Mouse (Mus musculus) heart, adult 2 months (tissue): ENCODE measurements around the gene Nxph3. TPM values are rescaled to one million over a fixed set of nuclear protein-coding genes. Genes with fewer than 3 reads are reported as not detected.

Experiments
- DNase-seq, 2 experiments: peaks; one replicate each; pipeline ENCODE4 v3.0.0; 2021
- H3K27ac ChIP-seq: fragments of 200-600 bp; 2 replicates; pipeline ENCODE4 v1.8.1; 2022
- H3K27me3 ChIP-seq: fragments of 200-500 bp; 2 replicates; pipeline ENCODE4 v1.6.1; 2012; ENCODE audit warnings: mild to moderate bottlenecking, low read length, inconsistent platforms, mixed read lengths; ENCODE audit not compliant: control insufficient read depth, insufficient read depth
- H3K36me3 ChIP-seq: fragments of 200-500 bp; 2 replicates; pipeline ENCODE4 v1.6.1; 2012; ENCODE audit warnings: low read length, inconsistent platforms; ENCODE audit not compliant: control insufficient read depth, insufficient read depth
- H3K4me1 ChIP-seq: fragments of 200-500 bp; 2 replicates; pipeline ENCODE4 v1.6.1; 2011; ENCODE audit warnings: low read length; ENCODE audit not compliant: control insufficient read depth, insufficient read depth
- H3K4me3 ChIP-seq: fragments of 200-600 bp; 2 replicates; pipeline ENCODE4 v1.8.1; 2022
- H3K79me2 ChIP-seq: fragments of 200-500 bp; replicated peaks from 2 replicates; pipeline ENCODE4 v1.6.1; 2012; ENCODE audit warnings: mild to moderate bottlenecking, inconsistent platforms, low read length, moderate library complexity, mixed read lengths; ENCODE audit not compliant: control insufficient read depth, insufficient read depth
- H3K9ac ChIP-seq: fragments of 200-500 bp; 2 replicates; pipeline ENCODE4 v1.6.1; 2012; ENCODE audit warnings: low read depth, mild to moderate bottlenecking, control low read depth, inconsistent platforms, low read length, mixed read lengths
- CTCF ChIP-seq: fragments of 200-600 bp; IDR thresholded peaks from 2 replicates; pipeline ENCODE4 v1.8.1; 2022; ENCODE audit warnings: antibody characterized with exemption, mild to moderate bottlenecking, moderate library complexity
- EP300 ChIP-seq: fragments of 200-500 bp; IDR thresholded peaks from 2 replicates; pipeline ENCODE4 v1.6.1; 2011; ENCODE audit warnings: low read depth, low read length, control low read depth; ENCODE audit not compliant: insufficient read depth
- POLR2A ChIP-seq: fragments of 200-500 bp; IDR thresholded peaks from 2 replicates; pipeline ENCODE4 v1.6.1; 2011; ENCODE audit warnings: mild to moderate bottlenecking, low read depth, low read length, control low read depth; ENCODE audit not compliant: insufficient read depth
- WGBS: fragments of 180-500 bp; shearing (Covaris S2); methylation state at CpG from one replicate; pipeline ENCODE4 v1.1.7; 2018; 5-methylcytosine and 5-hydroxymethylcytosine counted together
- intact Hi-C: fragments of 180-260 bp; cut with DNase I; formaldehyde crosslinking; loops from one replicate; pipeline ENCODE4 v1.15.1; 2025
- polyA plus RNA-seq: library from polyadenylated mRNA; depleted of rRNA; stranded (reverse); fragments of >200 nt; gene quantifications from 2 replicates; pipeline ENCODE4 v1.2.3, GENCODE M21; 2012
- total RNA-seq, 2 experiments: library from RNA; stranded (reverse); gene quantifications; 2 replicates each; pipeline ENCODE4 v1.2.3; 2021

Nxph3 gene
- total and polyA plus RNA-seq, 3 experiments = 0.55 to 0.73 (median 0.57) TPM

DNA sequence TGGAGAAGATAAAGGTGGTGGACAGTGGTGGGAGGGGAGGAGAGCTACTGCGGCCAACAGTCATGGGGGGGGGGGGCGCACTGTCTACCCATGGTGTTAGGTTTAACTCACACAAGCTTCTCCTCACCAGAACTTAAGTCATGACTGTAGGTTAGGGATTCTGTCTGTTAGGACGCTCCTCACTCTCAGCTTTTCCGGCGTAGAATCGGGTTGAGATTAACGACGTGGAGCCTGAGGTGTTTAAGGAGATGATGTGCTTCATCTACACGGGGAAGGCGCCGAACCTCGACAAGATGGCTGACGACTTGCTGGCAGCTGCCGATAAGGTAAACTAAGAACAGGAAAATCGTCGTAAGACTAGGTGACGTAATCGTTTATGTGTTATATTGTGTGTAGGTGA is 28.7 kb downstream of the Nxph3 start:
- H3K36me3 ChIP-seq = no peaks in the 10 kb centered on the region; the same call in 1 of the 2 replicates
- WGBS = 92% methylated on average over 18 of the region's 18 CpGs
- H3K4me3 ChIP-seq = no peak overlapping the region
- no peaks in the 10 kb centered on the region for H3K4me1 ChIP-seq
- no peaks in the 10 kb centered on the region for H3K79me2 ChIP-seq
- TF ChIP-seq CTCF = no peak
- no peak for DNase-seq
- intact Hi-C loops = no loop called here
- no peak overlapping the region for H3K27ac ChIP-seq
- no peak overlapping the region for H3K9ac ChIP-seq
- no peaks in the 10 kb centered on the region for H3K27me3 ChIP-seq

GRCm38 (mm10) chr11:95480662-95481061 is 33.7 kb downstream of the Nxph3 start:
- WGBS = 92% methylated on average over 4 of the region's 4 CpGs
- H3K4me3 ChIP-seq = no peak overlapping the region
- intact Hi-C loops = no loop called here
- no peaks in the 10 kb centered on the region for H3K27me3 ChIP-seq
- no peaks in the 10 kb centered on the region for H3K79me2 ChIP-seq
- no peak for DNase-seq
- no peak overlapping the region for H3K27ac ChIP-seq
- TF ChIP-seq CTCF = no peak
- TF ChIP-seq POLR2A = no peak
- TF ChIP-seq EP300 = no peak
- H3K36me3 ChIP-seq = peaks cover 5% of the 10 kb centered on the region
- peaks cover 1% of the 10 kb centered on the region; the same call in 1 of the 2 replicates for H3K4me1 ChIP-seq
- H3K9ac ChIP-seq = no peak overlapping the region

DNA sequence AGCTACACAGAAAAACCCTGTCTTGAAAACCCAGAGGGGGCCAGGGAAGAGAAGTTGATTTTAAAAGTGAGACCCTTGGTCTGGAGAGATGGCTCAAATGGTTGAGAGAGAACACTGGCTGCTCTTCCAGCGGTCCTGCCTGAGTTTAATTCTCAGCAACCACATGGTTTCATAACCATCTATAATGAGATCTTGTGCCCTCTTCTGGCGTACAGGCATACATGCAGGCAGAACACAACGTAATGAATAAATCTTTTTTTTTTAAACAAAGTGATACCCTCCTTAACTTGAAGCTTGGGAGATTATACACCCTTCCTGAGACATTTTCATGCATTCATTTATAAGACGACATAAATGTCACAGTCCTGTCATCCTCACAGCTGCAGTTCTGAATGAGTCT is 34.9 kb downstream of the Nxph3 start:
- intact Hi-C loops = loop anchor here (5.0 kb wide), 1 partner anchor 42 kb away; no protein-coding TSS in a partner anchor
- H3K9ac ChIP-seq = no peak overlapping the region
- 91% methylated on average over 4 of the region's 4 CpGs for WGBS
- TF ChIP-seq POLR2A (no peak), CTCF (peak; percentile 48), EP300 (no peak)
- H3K79me2 ChIP-seq = no peaks in the 10 kb centered on the region
- H3K27ac ChIP-seq = no peak overlapping the region
- H3K4me3 ChIP-seq = no peak overlapping the region
- H3K27me3 ChIP-seq = no peaks in the 10 kb centered on the region
- no peak for DNase-seq
- H3K4me1 ChIP-seq = peaks cover 1% of the 10 kb centered on the region; the same call in 1 of the 2 replicates
- H3K36me3 ChIP-seq = peaks cover 8% of the 10 kb centered on the region

DNA sequence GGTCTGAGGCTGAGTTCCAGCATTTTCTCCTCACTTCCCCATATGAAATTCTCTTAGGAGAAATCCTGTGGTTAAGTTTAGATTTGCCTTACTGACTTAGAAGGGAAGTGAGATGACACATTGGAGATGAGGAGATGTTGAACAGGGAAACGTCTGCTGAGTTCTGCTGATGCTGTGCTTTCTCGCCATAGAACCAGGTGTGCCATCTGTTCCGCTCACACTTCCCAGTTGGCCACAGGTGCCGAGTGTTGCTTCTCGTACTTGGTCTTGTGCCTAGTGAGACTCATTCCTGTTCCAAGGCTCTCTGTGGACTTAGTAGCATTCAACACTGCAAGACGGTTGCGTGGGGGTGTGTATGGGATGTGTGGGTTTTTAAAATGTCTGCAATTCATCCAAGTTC is 38.0 kb downstream of the Nxph3 start:
- H3K27me3 ChIP-seq = no peaks in the 10 kb centered on the region
- DNase-seq = no peak
- H3K4me1 ChIP-seq = peaks cover 1% of the 10 kb centered on the region; the same call in 1 of the 2 replicates
- H3K4me3 ChIP-seq = no peak overlapping the region
- no peak overlapping the region for H3K9ac ChIP-seq
- H3K36me3 ChIP-seq = peaks cover 27% of the 10 kb centered on the region
- H3K27ac ChIP-seq = no peak overlapping the region
- no peak for TF ChIP-seq CTCF
- no peak for TF ChIP-seq POLR2A
- TF ChIP-seq EP300 = no peak
- intact Hi-C loops = loop anchor here (2.0 to 5.0 kb wide), 2 partner anchors 39 to 78 kb away; no protein-coding TSS in a partner anchor
- WGBS = 65% methylated on average over 7 of the region's 7 CpGs
- no peaks in the 10 kb centered on the region; the same call in 1 of the 2 replicates for H3K79me2 ChIP-seq

- no peak overlapping the region for H3K4me3 ChIP-seq
- H3K9ac ChIP-seq = no peak overlapping the region
- intact Hi-C loops = loop anchor here (5.0 kb wide), 1 partner anchor 34 kb away; no protein-coding TSS in a partner anchor
- peaks cover 1% of the 10 kb centered on the region; the same call in 1 of the 2 replicates for H3K4me1 ChIP-seq
- 86% methylated on average over 1 of the region's 1 CpGs for WGBS
- no peaks in the 10 kb centered on the region; the same call in 1 of the 2 replicates for H3K79me2 ChIP-seq
- no peak for DNase-seq
- TF ChIP-seq CTCF (no peak), EP300 (no peak)
- H3K36me3 ChIP-seq = peaks cover 21% of the 10 kb centered on the region
- no peaks in the 10 kb centered on the region for H3K27me3 ChIP-seq
- H3K27ac ChIP-seq = 0 out of 2 replicates have a peak overlapping the region, but pooled peaks have one; percentile 1
Observed at GRCm38 (mm10) chr11:95473456-95473855, 40.9 kb downstream of the Nxph3 start.

- Histone ChIP-seq H3K79me2 (no peaks in the 10 kb centered on the region; the same call in 1 of the 2 replicates), H3K4me1 (peaks cover 1% of the 10 kb centered on the region; the same call in 1 of the 2 replicates), H3K9ac (no peak overlapping the region), H3K4me3 (no peak overlapping the region), H3K27ac (0 out of 2 replicates have a peak overlapping the region, but pooled peaks have one; percentile 1), H3K27me3 (no peaks in the 10 kb centered on the region), H3K36me3 (peaks cover 21% of the 10 kb centered on the region)
- TF ChIP-seq POLR2A (no peak), EP300 (no peak), CTCF (no peak)
- DNase-seq = no peak
- intact Hi-C loops = loop anchor here (5.0 kb wide), 1 partner anchor 34 kb away; no protein-coding TSS in a partner anchor
- WGBS = 48% methylated on average over 2 of the region's 2 CpGs
Observed at GRCm38 (mm10) chr11:95472942-95473341, 41.4 kb downstream of the Nxph3 start.
